In the genomic region with DNA sequence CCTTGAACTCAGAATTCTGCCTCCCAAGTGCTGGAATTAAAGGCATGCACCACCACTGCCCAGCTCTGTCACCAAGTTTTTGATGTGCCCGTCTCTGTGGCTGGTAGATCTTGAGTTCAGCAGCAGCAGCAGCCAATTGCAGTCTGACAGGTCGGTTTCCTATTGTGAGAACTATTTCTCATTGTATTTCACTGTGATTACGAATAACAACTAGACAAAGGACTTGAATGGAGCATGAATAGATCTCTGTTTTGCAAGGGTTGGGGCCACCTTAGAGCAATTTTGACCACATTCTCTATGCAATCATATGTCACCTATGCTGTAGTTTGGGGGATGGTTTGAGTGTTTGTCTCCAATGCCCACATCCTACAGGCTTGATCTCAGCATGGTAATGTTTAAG, we compare ENCODE assay signal across 16 mouse cellular contexts.
"Had no signal": no experiment of that assay in that cellular context is flagged by ENCODE, and none has a peak within 500 bp of the region (broad histone marks: within the 10 kb centered on the region; RNA-seq: fewer than 3 reads in every experiment).

No protein-coding gene starts in this region.

- DNase-seq: lung, adult 2 months; lung, postnatal 14 days; lung, postnatal 36 days; right cerebral cortex, postnatal 14 days; thymus, adult 2 months; thymus, postnatal 25 days; thymus, postnatal 4 days had no signal

- H3K4me3 ChIP-seq: lung, embryonic 15.5 days; megakaryocyte, embryonic 14.5 days; midbrain, embryonic 13.5 days; midbrain, embryonic 15.5 days; neural tube, embryonic 12.5 days; stomach, embryonic 15.5 days had no signal

- H3K9ac ChIP-seq: lung, embryonic 15.5 days; midbrain, embryonic 13.5 days; midbrain, embryonic 15.5 days; neural tube, embryonic 12.5 days; stomach, embryonic 15.5 days had no signal

- ATAC-seq: lung, postnatal 0 days; midbrain, embryonic 13.5 days; midbrain, embryonic 15.5 days had no signal

- H3K36me3 ChIP-seq: lung, embryonic 15.5 days; midbrain, embryonic 13.5 days; midbrain, embryonic 15.5 days; neural tube, embryonic 12.5 days; stomach, embryonic 15.5 days had no signal

- H3K9me3 ChIP-seq: lung, embryonic 15.5 days; megakaryocyte, embryonic 14.5 days; midbrain, embryonic 13.5 days; midbrain, embryonic 15.5 days; neural tube, embryonic 12.5 days; stomach, embryonic 15.5 days had no signal

- H3K4me1 ChIP-seq: midbrain, embryonic 13.5 days; midbrain, embryonic 15.5 days had no signal

- H3K27ac ChIP-seq: lung, embryonic 15.5 days; macrophage; midbrain, embryonic 13.5 days; midbrain, embryonic 15.5 days; neural tube, embryonic 12.5 days; stomach, embryonic 15.5 days; stomach, postnatal 0 days had no signal

- H3K27me3 ChIP-seq: lung, embryonic 15.5 days; megakaryocyte, embryonic 14.5 days; midbrain, embryonic 13.5 days; midbrain, embryonic 15.5 days; neural tube, embryonic 12.5 days; stomach, embryonic 15.5 days had no signal
